Mouse (Mus musculus) embryonic facial prominence, embryonic 14.5 days (tissue): ENCODE measurements around the gene Hddc3. TPM values are rescaled to one million over a fixed set of nuclear protein-coding genes. Genes with fewer than 3 reads are reported as not detected.

Experiments used
- ATAC-seq: fragments of 200-750 bp; cut with Nextera tagmentation; 2 replicates; pipeline ENCODE4 v1.8.0; 2017; ENCODE audit warnings: low read depth, moderate number of reproducible peaks, moderate TSS enrichment
- DNase-seq: peaks from one replicate; pipeline ENCODE4 v3.0.0-alpha.2; 2015; ENCODE audit warnings: low spot score
- H3K27ac ChIP-seq: fragments of 300-500 bp; sonication (generic); replicated peaks from 2 replicates; pipeline ENCODE4 v1.5.1; 2014; ENCODE audit warnings: low read depth, mild to moderate bottlenecking, low read length, moderate library complexity
- H3K27me3 ChIP-seq: fragments of 300-500 bp; sonication (generic); replicated peaks from 2 replicates; pipeline ENCODE4 v1.6.1; 2014; ENCODE audit warnings: low read length; ENCODE audit not compliant: control insufficient read depth, insufficient read depth
- H3K36me3 ChIP-seq: fragments of 300-500 bp; sonication (generic); 2 replicates; pipeline ENCODE4 v1.6.1; 2014; ENCODE audit warnings: low read length, mixed read lengths; ENCODE audit not compliant: control insufficient read depth, insufficient read depth
- H3K4me1 ChIP-seq: fragments of 300-500 bp; sonication (generic); 2 replicates; pipeline ENCODE4 v1.6.1; 2014; ENCODE audit warnings: antibody characterized with exemption, low read length; ENCODE audit not compliant: control insufficient read depth, insufficient read depth
- H3K4me2 ChIP-seq: fragments of 300-500 bp; sonication (generic); 2 replicates; pipeline ENCODE4 v1.6.1; 2014; ENCODE audit warnings: low read depth, mild to moderate bottlenecking, low read length, moderate library complexity, mixed read lengths
- H3K4me3 ChIP-seq: fragments of 300-500 bp; sonication (generic); 2 replicates; pipeline ENCODE4 v1.5.1; 2014; ENCODE audit warnings: low read depth, mild to moderate bottlenecking, low read length
- H3K9ac ChIP-seq: fragments of 300-500 bp; sonication (generic); 2 replicates; pipeline ENCODE4 v1.6.1; 2014; ENCODE audit warnings: low read depth, mild to moderate bottlenecking, low read length, moderate library complexity, mixed read lengths
- H3K9me3 ChIP-seq: fragments of 300-500 bp; sonication (generic); 2 replicates; pipeline ENCODE4 v1.6.1; 2016; ENCODE audit warnings: low read length; ENCODE audit not compliant: control insufficient read depth
- WGBS: fragments of 180-500 bp; shearing (Covaris S2); extraction: QIAGEN DNeasy Blood & Tissue Kit; methylation state at CpG from one replicate; pipeline ENCODE4 v1.1.7; 2014; 5-methylcytosine and 5-hydroxymethylcytosine counted together
- polyA plus RNA-seq: library from polyadenylated mRNA; unstranded; fragments of >200 nt; fragmentation: Nextera tagmentation; extraction: Ambion mirVana; gene quantifications from 2 replicates; pipeline ENCODE4 v1.2.1, GENCODE M21; 2014

The Hddc3 gene
- polyA plus RNA-seq, 1 experiment from 2014 or later: 19.6 TPM

- ATAC-seq (no peak), DNase-seq (no peak)
- Histone ChIP-seq H3K4me1 (peaks cover 10% of the 10 kb centered on the region), H3K4me3 (no peak overlapping the region), H3K27me3 (no peaks in the 10 kb centered on the region), H3K9ac (no peak overlapping the region), H3K27ac (no peak overlapping the region), H3K9me3 (no peaks in the 10 kb centered on the region), H3K36me3 (0 out of 2 replicates have a peak, but pooled peaks cover 10% of the 10 kb centered on the region), H3K4me2 (no peak overlapping the region)
- 55% methylated on average over 3 of the region's 3 CpGs for WGBS
These were observed 31.4 kb downstream of the Hddc3 start for GRCm38 (mm10) chr7:80374280-80374679.

GRCm38 (mm10) chr7:80374733-80375132 is 31.8 kb downstream of the Hddc3 start:
- 77% methylated on average over 3 of the region's 3 CpGs for WGBS
- Histone ChIP-seq H3K9me3 (no peaks in the 10 kb centered on the region), H3K27me3 (no peaks in the 10 kb centered on the region), H3K27ac (no peak overlapping the region), H3K4me3 (no peak overlapping the region), H3K36me3 (0 out of 2 replicates have a peak, but pooled peaks cover 13% of the 10 kb centered on the region), H3K4me2 (no peak overlapping the region), H3K9ac (no peak overlapping the region), H3K4me1 (peaks cover 6% of the 10 kb centered on the region)
- ATAC-seq: no peak
- DNase-seq: no peak

DNA sequence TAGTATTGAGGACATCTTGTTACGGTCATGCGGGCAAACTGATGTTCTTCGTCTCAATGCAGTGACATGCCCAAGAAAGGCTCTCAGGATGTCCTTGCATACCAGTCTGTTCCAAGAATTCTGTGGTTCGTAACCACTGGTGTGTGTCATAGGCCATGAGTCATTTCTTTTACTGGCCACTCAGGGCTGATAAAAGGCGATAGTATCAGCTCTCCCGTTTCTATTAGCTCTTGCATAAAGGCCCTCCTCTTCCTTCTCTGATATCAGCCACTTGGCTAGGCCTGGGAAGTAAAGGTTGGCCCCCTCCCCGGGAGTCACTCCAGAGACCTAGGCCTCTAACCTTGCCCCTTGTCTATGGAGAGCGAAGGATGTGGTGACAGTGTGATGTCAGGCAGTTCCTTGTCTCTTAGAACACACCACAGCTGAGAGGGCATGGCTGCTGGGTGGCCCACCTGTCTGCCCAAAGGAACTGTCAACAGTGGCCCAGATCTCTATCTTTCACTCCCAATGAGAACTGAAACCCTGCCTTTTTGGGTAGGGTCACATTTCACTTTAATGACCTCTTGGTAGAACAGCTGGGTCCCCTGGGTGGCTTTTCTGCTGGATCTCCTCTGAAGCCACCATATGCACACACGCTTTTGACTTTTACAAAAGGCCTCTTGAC is 32.6 kb downstream of the Hddc3 start:
- ATAC-seq: no peak
- Histone ChIP-seq H3K9me3 (no peaks in the 10 kb centered on the region), H3K9ac (no peak overlapping the region), H3K4me2 (no peak overlapping the region), H3K27me3 (no peaks in the 10 kb centered on the region), H3K4me3 (no peak overlapping the region), H3K36me3 (0 out of 2 replicates have a peak, but pooled peaks cover 13% of the 10 kb centered on the region), H3K27ac (no peak overlapping the region), H3K4me1 (no peaks in the 10 kb centered on the region)
- DNase-seq: no peak
- WGBS: 78% methylated on average over 9 of the region's 9 CpGs

DNA sequence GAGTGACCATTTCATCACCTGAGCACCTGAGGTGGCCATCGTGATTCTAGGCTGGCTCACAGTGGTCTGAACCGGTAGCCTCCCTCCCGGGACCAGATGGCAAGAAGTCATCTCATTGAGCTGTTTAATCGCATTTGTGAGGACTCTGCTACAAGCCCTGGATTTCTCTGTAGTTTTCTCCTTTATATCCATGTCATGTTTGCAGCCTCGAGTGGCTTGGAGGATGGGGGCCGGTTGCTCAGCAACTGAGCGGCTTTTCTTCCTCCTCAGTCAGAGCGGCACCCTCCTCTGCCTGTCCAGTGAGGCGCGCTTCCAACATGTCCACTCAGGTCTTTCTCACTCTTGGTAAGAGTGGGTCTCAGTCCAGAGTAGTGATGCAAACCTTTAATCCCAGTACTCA is 33.3 kb downstream of the Hddc3 start:
- H3K9ac ChIP-seq: no peak overlapping the region
- WGBS: 80% methylated on average over 10 of the region's 10 CpGs
- no peak for DNase-seq
- H3K36me3 ChIP-seq: 0 out of 2 replicates have a peak, but pooled peaks cover 17% of the 10 kb centered on the region
- H3K27me3 ChIP-seq: no peaks in the 10 kb centered on the region
- H3K4me1 ChIP-seq: no peaks in the 10 kb centered on the region
- ATAC-seq: no peak
- H3K4me3 ChIP-seq: no peak overlapping the region
- no peak overlapping the region for H3K4me2 ChIP-seq
- no peak overlapping the region for H3K27ac ChIP-seq
- H3K9me3 ChIP-seq: no peaks in the 10 kb centered on the region

- Histone ChIP-seq H3K9me3 (no peaks in the 10 kb centered on the region), H3K27me3 (no peaks in the 10 kb centered on the region), H3K36me3 (0 out of 2 replicates have a peak, but pooled peaks cover 22% of the 10 kb centered on the region), H3K4me2 (no peak overlapping the region), H3K27ac (no peak overlapping the region), H3K4me3 (no peak overlapping the region), H3K9ac (no peak overlapping the region), H3K4me1 (no peaks in the 10 kb centered on the region)
- 33% methylated on average over 6 of the region's 6 CpGs for WGBS
- DNase-seq (peak; percentile 17), ATAC-seq (no peak)
These were observed 34.6 kb downstream of the Hddc3 start for GRCm38 (mm10) chr7:80377471-80377870.

- H3K4me1 ChIP-seq: no peaks in the 10 kb centered on the region
- 0 out of 2 replicates have a peak, but pooled peaks cover 25% of the 10 kb centered on the region for H3K36me3 ChIP-seq
- 68% methylated on average over 13 of the region's 13 CpGs for WGBS
- no peak overlapping the region for H3K27ac ChIP-seq
- DNase-seq (peak; percentile 12), ATAC-seq (no peak)
- no peak overlapping the region for H3K4me3 ChIP-seq
- H3K9ac ChIP-seq: no peak overlapping the region
- no peaks in the 10 kb centered on the region for H3K27me3 ChIP-seq
- H3K9me3 ChIP-seq: no peaks in the 10 kb centered on the region
- no peak overlapping the region for H3K4me2 ChIP-seq
These were observed 36.6 kb downstream of the Hddc3 start for GRCm38 (mm10) chr7:80379531-80379930.

DNA sequence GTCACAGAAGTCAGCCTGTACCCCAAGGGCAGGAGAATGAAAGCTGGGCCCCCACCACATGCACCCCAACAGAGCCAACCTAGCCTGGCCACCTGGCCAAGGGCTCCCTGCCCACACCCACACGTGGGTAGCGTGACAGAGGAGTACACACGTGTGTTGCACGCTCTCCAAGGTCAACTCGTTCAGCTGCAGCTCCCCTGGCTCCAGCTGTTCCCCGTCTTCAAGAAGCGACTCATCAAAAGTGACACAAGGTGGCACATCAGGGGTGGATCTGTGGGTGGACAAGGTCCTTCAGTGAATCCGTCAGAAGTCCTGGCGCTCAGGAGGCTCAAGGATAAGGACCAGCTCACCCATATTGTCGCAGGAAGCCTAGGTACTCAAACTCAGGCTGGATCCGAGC is 40.0 kb downstream of the Hddc3 start:
- 68% methylated on average over 11 of the region's 11 CpGs for whole genome bisulfite sequencing
- Histone ChIP-seq H3K4me3 (no peak overlapping the region), H3K9me3 (no peaks in the 10 kb centered on the region), H3K9ac (no peak overlapping the region), H3K27ac (no peak overlapping the region), H3K27me3 (no peaks in the 10 kb centered on the region), H3K36me3 (0 out of 2 replicates have a peak, but pooled peaks cover 25% of the 10 kb centered on the region), H3K4me1 (peaks cover 4% of the 10 kb centered on the region), H3K4me2 (no peak overlapping the region)
- DNase-seq (no peak), ATAC-seq (no peak)

DNA sequence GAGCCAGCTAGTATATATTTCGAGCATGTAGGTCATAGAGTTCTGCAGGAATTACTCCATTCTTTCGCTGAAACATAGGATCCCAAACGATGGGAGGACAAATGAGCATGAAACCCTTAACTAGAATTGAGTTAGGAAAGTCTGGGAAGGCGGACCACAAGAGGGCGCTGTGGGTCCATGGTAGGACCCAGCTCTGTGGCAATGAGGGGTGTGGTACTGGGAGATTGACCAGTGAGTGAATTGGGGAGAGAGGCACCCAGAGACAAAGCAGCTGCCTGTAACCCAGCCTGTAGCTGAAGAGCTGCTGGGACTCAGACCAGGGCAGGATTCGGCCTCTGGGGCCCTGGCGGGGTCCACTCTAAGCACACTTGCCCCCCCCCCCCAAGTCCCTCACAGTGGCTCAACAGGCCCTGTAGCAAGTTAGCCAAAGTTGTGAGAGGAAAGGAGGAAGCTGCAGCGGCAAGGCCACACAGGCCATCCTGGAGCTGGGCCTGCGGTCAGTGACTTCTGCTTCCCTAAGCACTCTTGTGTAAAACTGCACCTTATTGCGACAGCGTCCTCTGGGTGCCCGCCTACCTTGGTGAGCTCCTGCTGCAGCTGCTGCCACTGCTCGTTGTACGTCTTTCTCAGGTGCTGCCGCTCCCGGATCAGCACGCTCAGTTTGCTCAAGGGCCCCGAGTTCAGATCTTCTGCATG is 43.5 kb downstream of the Hddc3 start:
- Histone ChIP-seq H3K9ac (peak overlapping the region; percentile 45; the same call in 1 of the 2 replicates), H3K4me2 (peak overlapping the region; percentile 54), H3K27ac (peak overlapping the region; percentile 65; the same call in 1 of the 2 replicates), H3K4me1 (peaks cover 4% of the 10 kb centered on the region), H3K27me3 (no peaks in the 10 kb centered on the region), H3K4me3 (peak overlapping the region; percentile 33), H3K9me3 (no peaks in the 10 kb centered on the region), H3K36me3 (peaks cover 27% of the 10 kb centered on the region)
- DNase-seq: peak; percentile 92
- WGBS: 37% methylated on average over 18 of the region's 18 CpGs
- peak; percentile 80 for ATAC-seq
